Mouse (Mus musculus) stomach, postnatal 0 days (tissue): ENCODE results near the gene Wfdc3.

Source experiments
- CTCF ChIP-seq: IDR thresholded peaks from 2 replicates; pipeline ENCODE4 v1.5.1; 2016; ENCODE audit warnings: antibody characterized with exemption, low read depth, mild to moderate bottlenecking, moderate library complexity
- EP300 ChIP-seq: optimal IDR thresholded peaks from 2 replicates; pipeline ENCODE3; 2016; ENCODE audit warnings: antibody characterized with exemption

GRCm38 (mm10) chr2:164754105-164754504 is 8.4 kb upstream of the Wfdc3 start:
- TF ChIP-seq CTCF = no peak
- TF ChIP-seq EP300 = no peak
